Mouse (Mus musculus): ENCODE measurements around the gene Bglap2.
A peak's percentile ranks its signal among the peaks of the same experiment; 100 is the strongest.
"Not testable (repeated sequence)": the region's sequence is repeated elsewhere in the genome, so short reads cannot be mapped to it uniquely, and the experiment has no call there.

Bglap2 gene

GRCm38 (mm10) chr3:88378599-88378998 is at the start of gene Bglap2:
Bglap2 (minus strand) TSS chr3:88378699.
- not testable (repeated sequence) for DNase-seq (ENCODE audit: low read depth, low spot score)

- DNase-seq (ENCODE audit: low read depth, low spot score): peak; percentile 70
Measured at GRCm38 (mm10) chr3:88427342-88427905, 48.9 kb upstream of the Bglap2 start.

- no peak for DNase-seq (ENCODE audit: low read depth, low spot score)
Measured at GRCm38 (mm10) chr3:88425708-88426420, 47.4 kb upstream of the Bglap2 start.

- DNase-seq (ENCODE audit: low read depth, low spot score): no peak
Measured at GRCm38 (mm10) chr3:88425330-88425689, 46.8 kb upstream of the Bglap2 start.

- DNase-seq (ENCODE audit: low read depth, low spot score): peak; percentile 100
Measured at GRCm38 (mm10) chr3:88424605-88425329, 46.3 kb upstream of the Bglap2 start, which contains the start of gene Slc25a44. Slc25a44 (minus strand) TSS chr3:88425139.

- DNase-seq (ENCODE audit: low read depth, low spot score): peak; percentile 77
Measured at GRCm38 (mm10) chr3:88422020-88422720, 43.7 kb upstream of the Bglap2 start.

- DNase-seq (ENCODE audit: low read depth, low spot score): no peak
Measured at GRCm38 (mm10) chr3:88420771-88421170, 42.3 kb upstream of the Bglap2 start.

- DNase-seq (ENCODE audit: low read depth, low spot score): no peak
Measured at GRCm38 (mm10) chr3:88418016-88418415, 39.5 kb upstream of the Bglap2 start.

GRCm38 (mm10) chr3:88415668-88416067 is 37.2 kb upstream of the Bglap2 start:
- no peak for DNase-seq (ENCODE audit: low read depth, low spot score)

- no peak for DNase-seq (ENCODE audit: low read depth, low spot score)
Measured at GRCm38 (mm10) chr3:88412636-88413035, 34.1 kb upstream of the Bglap2 start.

- no peak for DNase-seq (ENCODE audit: low read depth, low spot score)
Measured at GRCm38 (mm10) chr3:88411681-88412080, 33.2 kb upstream of the Bglap2 start.

GRCm38 (mm10) chr3:88410645-88411031 is 32.1 kb upstream of the Bglap2 start:
- no peak for DNase-seq (ENCODE audit: low read depth, low spot score)

GRCm38 (mm10) chr3:88409741-88410644 is 31.5 kb upstream of the Bglap2 start, which contains the start of gene Pmf1:
Pmf1 (minus strand) TSS chr3:88410331.
- DNase-seq (ENCODE audit: low read depth, low spot score): peak; percentile 95

GRCm38 (mm10) chr3:88408953-88409352 is 30.5 kb upstream of the Bglap2 start:
- no peak for DNase-seq (ENCODE audit: low read depth, low spot score)

- no peak for DNase-seq (ENCODE audit: low read depth, low spot score)
Measured at GRCm38 (mm10) chr3:88407529-88407928, 29.0 kb upstream of the Bglap2 start.

GRCm38 (mm10) chr3:88407090-88407489 is 28.6 kb upstream of the Bglap2 start:
- DNase-seq (ENCODE audit: low read depth, low spot score): peak; percentile 96

- no peak for DNase-seq (ENCODE audit: low read depth, low spot score)
Measured at GRCm38 (mm10) chr3:88403522-88404230, 25.2 kb upstream of the Bglap2 start.

- peak; percentile 93 for DNase-seq (ENCODE audit: low read depth, low spot score)
Measured at GRCm38 (mm10) chr3:88398666-88399065, 20.2 kb upstream of the Bglap2 start.

- no peak for DNase-seq (ENCODE audit: low read depth, low spot score)
Measured at GRCm38 (mm10) chr3:88395742-88396141, 17.2 kb upstream of the Bglap2 start.

- no peak for DNase-seq (ENCODE audit: low read depth, low spot score)
Measured at GRCm38 (mm10) chr3:88395288-88395687, 16.8 kb upstream of the Bglap2 start.

Measured in brain, adult 2 months (tissue).